Mouse (Mus musculus) CH12.LX (cell line): ENCODE data around the gene Gm1043. TPM values are rescaled to one million over a fixed set of nuclear protein-coding genes. Genes with fewer than 3 reads are reported as not detected.

Experiments used
- DNase-seq: peaks from one replicate; pipeline ENCODE4 v3.0.0-alpha.2; 2013; ENCODE audit errors: extremely low read depth
- H3K27ac ChIP-seq: 2 replicates; pipeline ENCODE4 v1.5.1; 2012; ENCODE audit warnings: low read depth, mild to moderate bottlenecking, control low read depth, moderate library complexity; ENCODE audit not compliant: insufficient read depth
- H3K27me3 ChIP-seq: replicated peaks from 2 replicates; pipeline ENCODE3; 2012; ENCODE audit warnings: inconsistent platforms
- H3K36me3 ChIP-seq, 2 experiments: replicated peaks in 1 of 2; 2 replicates each; pipeline versions ENCODE3 to v1.6.1; 2012; ENCODE audit warnings: inconsistent platforms in 1 of 2, low read length in 1 of 2, mild to moderate bottlenecking in 1 of 2, mixed read lengths in 1 of 2, moderate library complexity in 1 of 2; ENCODE audit not compliant: control insufficient read depth in 1 of 2, insufficient read depth in 1 of 2
- H3K4me1 ChIP-seq, 2 experiments: 2 replicates each; pipeline ENCODE4 v1.6.1; 2012; ENCODE audit warnings: inconsistent platforms in 1 of 2, moderate library complexity in 1 of 2; ENCODE audit not compliant: insufficient read depth in 2 of 2, control insufficient read depth in 1 of 2
- H3K4me2 ChIP-seq: 2 replicates; pipeline ENCODE4 v1.6.1; 2012; ENCODE audit warnings: low read depth, mild to moderate bottlenecking, control low read depth; ENCODE audit not compliant: poor library complexity, insufficient read depth, severe bottlenecking
- H3K4me3 ChIP-seq, 3 experiments: fragments of 150-350 bp in 1 of 3; sonication (generic) in 1 of 3; replicated peaks in 1 of 3; 2 replicates each; pipeline versions ENCODE3 to v1.5.1; 2011 to 2012; ENCODE audit warnings: low read depth in 2 of 3, low read length in 2 of 3, mild to moderate bottlenecking in 2 of 3, moderate library complexity in 2 of 3, control low read depth in 1 of 3, improper control_type of control experiment in 1 of 3, inconsistent platforms in 1 of 3, mixed read lengths in 1 of 3; ENCODE audit not compliant: poor library complexity in 1 of 3
- H3K79me2 ChIP-seq: replicated peaks from 2 replicates; pipeline ENCODE4 v1.6.1; 2012; ENCODE audit warnings: mild to moderate bottlenecking, moderate library complexity; ENCODE audit not compliant: control insufficient read depth, poor library complexity, insufficient read depth, severe bottlenecking; ENCODE audit errors: extremely low read depth
- H3K9ac ChIP-seq: 2 replicates; pipeline ENCODE4 v1.6.1; 2012; ENCODE audit warnings: low read depth, mild to moderate bottlenecking, control low read depth, moderate library complexity; ENCODE audit not compliant: insufficient read depth
- H3K9me3 ChIP-seq: replicated peaks from 2 replicates; pipeline ENCODE3; 2012; ENCODE audit warnings: low read length, inconsistent platforms, mixed read lengths
- CHD1 ChIP-seq: IDR thresholded peaks from 2 replicates; pipeline ENCODE4 v1.6.1; 2012; ENCODE audit warnings: low read depth, low read length, improper control_type of control experiment, inconsistent platforms
- ELF1 ChIP-seq: IDR thresholded peaks from 2 replicates; pipeline ENCODE4 v1.6.1; 2014; ENCODE audit warnings: low read depth, mild to moderate bottlenecking, inconsistent platforms, low read length, improper control_type of control experiment
- EP300 ChIP-seq: IDR thresholded peaks from 2 replicates; pipeline ENCODE4 v1.6.1; 2011; ENCODE audit warnings: low read length, improper control_type of control experiment
- ETS1 ChIP-seq: conservative IDR thresholded peaks from 2 replicates; pipeline ENCODE4 v1.6.1; 2012; ENCODE audit warnings: low read depth, mild to moderate bottlenecking, inconsistent platforms, low read length, improper control_type of control experiment, moderate library complexity
- GABPA ChIP-seq: IDR thresholded peaks from 2 replicates; pipeline ENCODE4 v1.6.1; 2012; ENCODE audit warnings: low read depth, low read length, improper control_type of control experiment, inconsistent platforms; ENCODE audit not compliant: insufficient replicate concordance
- HCFC1 ChIP-seq: IDR thresholded peaks from 2 replicates; pipeline ENCODE4 v1.6.1; 2012; ENCODE audit warnings: low read depth, mild to moderate bottlenecking, inconsistent platforms, low read length, improper control_type of control experiment
- IRF4 ChIP-seq: IDR thresholded peaks from 2 replicates; pipeline ENCODE4 v1.6.1; 2014; ENCODE audit warnings: low read depth, mild to moderate bottlenecking, inconsistent platforms, low read length, improper control_type of control experiment
- MAX ChIP-seq: IDR thresholded peaks from 2 replicates; pipeline ENCODE4 v1.6.1; 2011; ENCODE audit warnings: low read length, improper control_type of control experiment
- MAZ ChIP-seq: IDR thresholded peaks from 2 replicates; pipeline ENCODE4 v1.6.1; 2012; ENCODE audit warnings: low read depth, mild to moderate bottlenecking, inconsistent platforms, low read length, improper control_type of control experiment, moderate library complexity
- MEF2A ChIP-seq: IDR thresholded peaks from 2 replicates; pipeline ENCODE4 v1.6.1; 2014; ENCODE audit warnings: low read depth, mild to moderate bottlenecking, inconsistent platforms, low read length, improper control_type of control experiment, borderline replicate concordance
- PAX5 ChIP-seq: IDR thresholded peaks from 2 replicates; pipeline ENCODE4 v1.6.1; 2012; ENCODE audit warnings: low read length, inconsistent platforms, mixed read lengths
- POLR2A ChIP-seq: IDR thresholded peaks from 2 replicates; pipeline ENCODE4 v1.6.1; 2011; ENCODE audit warnings: low read depth, mild to moderate bottlenecking, improper control_type of control experiment, low read length
- RAD21 ChIP-seq: IDR thresholded peaks from 2 replicates; pipeline ENCODE4 v1.6.1; 2011; ENCODE audit warnings: low read depth, mild to moderate bottlenecking, low read length, improper control_type of control experiment, moderate library complexity
- RCOR1 ChIP-seq: conservative IDR thresholded peaks from 2 replicates; pipeline ENCODE4 v1.6.1; 2012; ENCODE audit warnings: low read depth, mild to moderate bottlenecking, inconsistent platforms, low read length, improper control_type of control experiment
- SIN3A ChIP-seq: IDR thresholded peaks from 2 replicates; pipeline ENCODE4 v1.6.1; 2012; ENCODE audit warnings: low read length, improper control_type of control experiment, inconsistent platforms
- SMC3 ChIP-seq: IDR thresholded peaks from 2 replicates; pipeline ENCODE4 v1.6.1; 2011; ENCODE audit warnings: low read depth, low read length, improper control_type of control experiment
- TBP ChIP-seq: conservative IDR thresholded peaks from 2 replicates; pipeline ENCODE4 v1.6.1; 2011; ENCODE audit warnings: low read depth, low read length, improper control_type of control experiment
- TCF12 ChIP-seq: IDR thresholded peaks from 2 replicates; pipeline ENCODE4 v1.6.1; 2014; ENCODE audit warnings: low read depth, mild to moderate bottlenecking, inconsistent platforms, low read length, improper control_type of control experiment
- USF1 ChIP-seq: IDR thresholded peaks from 2 replicates; pipeline ENCODE4 v1.6.1; 2014; ENCODE audit warnings: low read depth, mild to moderate bottlenecking, inconsistent platforms, low read length, improper control_type of control experiment
- ZC3H11A ChIP-seq: IDR thresholded peaks from 2 replicates; pipeline ENCODE4 v1.6.1; 2012; ENCODE audit warnings: low read depth, mild to moderate bottlenecking, inconsistent platforms, low read length, improper control_type of control experiment
- ZKSCAN1 ChIP-seq: IDR thresholded peaks from 2 replicates; pipeline ENCODE4 v1.6.1; 2012; ENCODE audit warnings: low read depth, inconsistent platforms, low read length, improper control_type of control experiment, borderline replicate concordance
- dilution Hi-C: fragments of 300-500 bp; cut with MboI; formaldehyde crosslinking; loops from 2 replicates; pipeline ENCODE4 v1.14.3; 2020; ENCODE audit warnings: low sequenced_read_pairs; ENCODE audit not compliant: extremely low pct_unique_long_range_greater_than_20kb, extremely low pct_ligation_motif_present
- in situ Hi-C: fragments of 300-500 bp; cut with MboI; formaldehyde crosslinking; loops from 3 replicates; pipeline ENCODE4 v1.14.3; 2019; ENCODE audit warnings: low sequenced_read_pairs, low pct_ligation_motif_present, low pct_unique_long_range_greater_than_20kb, mixed read lengths
- polyA plus RNA-seq: library from polyadenylated mRNA; unstranded; fragments of >175 nt; gene quantifications from 2 replicates; pipeline ENCODE4 v1.2.1, GENCODE M21; 2012; ENCODE audit warnings: low read depth; ENCODE audit not compliant: insufficient read length
- total RNA-seq, 2 experiments: library from RNA; depleted of rRNA; stranded (reverse); fragments of 300-350 nt in 1 of 2; fragments of >200 nt in 1 of 2; gene quantifications; 2 replicates each; pipeline ENCODE4 v1.2.3; 2012 to 2014

Gm1043 gene
- total and polyA plus RNA-seq, 3 experiments: not detected

DNA sequence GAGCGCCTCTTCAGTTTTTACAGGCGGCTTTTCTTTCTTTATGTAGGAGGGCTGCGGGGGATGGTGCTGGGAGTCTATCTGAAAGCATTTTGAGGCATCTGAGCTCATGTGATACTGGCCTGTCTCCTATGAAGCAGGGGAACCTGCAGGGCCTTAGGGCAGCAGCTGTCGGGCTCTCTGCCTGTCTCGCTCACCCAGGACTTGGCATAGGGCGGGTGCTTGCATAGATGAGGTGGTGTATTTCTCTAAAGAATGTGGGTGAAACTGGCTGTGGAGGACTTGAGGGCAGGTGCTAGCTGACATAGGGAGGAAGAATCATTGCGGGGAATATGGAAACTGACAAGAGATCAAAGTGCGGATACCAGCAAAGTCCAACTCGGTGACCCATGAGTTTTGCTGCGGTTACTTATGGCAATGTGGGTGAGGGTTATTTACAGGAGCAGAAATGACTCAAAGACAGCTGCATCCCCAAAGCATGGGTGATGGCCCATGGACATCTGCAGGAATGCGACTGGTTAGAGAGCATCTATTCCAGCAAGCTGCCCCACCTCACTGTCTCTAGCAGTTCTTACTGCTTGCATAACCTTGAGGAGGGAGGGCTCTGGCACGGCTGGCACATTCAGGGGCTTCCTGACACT lies 8.4 kb upstream of the Gm1043 start:
- Histone ChIP-seq H3K36me3 (no peaks in the 10 kb centered on the region), H3K27ac (no peak overlapping the region), H3K9ac (no peak overlapping the region), H3K4me3 (no peak overlapping the region), H3K4me2 (no peak overlapping the region), H3K9me3 (no peaks in the 10 kb centered on the region), H3K4me1 (peaks cover 0 to 33% of the 10 kb centered on the region in 2 experiments; a peak in 2 of 4 replicates), H3K79me2 (no peaks in the 10 kb centered on the region), H3K27me3 (no peaks in the 10 kb centered on the region)
- TF ChIP-seq MAX: no peak
- no peak for TF ChIP-seq ELF1
- no peak for TF ChIP-seq SMC3
- no peak for TF ChIP-seq TBP
- TF ChIP-seq EP300: no peak
- no peak for TF ChIP-seq ETS1
- TF ChIP-seq USF1: no peak
- no peak for TF ChIP-seq GABPA
- TF ChIP-seq POLR2A: no peak
- no peak for TF ChIP-seq ZKSCAN1
- no peak for TF ChIP-seq HCFC1
- TF ChIP-seq PAX5: no peak
- TF ChIP-seq IRF4: no peak
- no peak for TF ChIP-seq TCF12
- no peak for TF ChIP-seq RCOR1
- no peak for TF ChIP-seq MAZ
- in situ Hi-C loops: no loop called here
- DNase-seq: no peak
- dilution Hi-C loops: no loop called here

DNA sequence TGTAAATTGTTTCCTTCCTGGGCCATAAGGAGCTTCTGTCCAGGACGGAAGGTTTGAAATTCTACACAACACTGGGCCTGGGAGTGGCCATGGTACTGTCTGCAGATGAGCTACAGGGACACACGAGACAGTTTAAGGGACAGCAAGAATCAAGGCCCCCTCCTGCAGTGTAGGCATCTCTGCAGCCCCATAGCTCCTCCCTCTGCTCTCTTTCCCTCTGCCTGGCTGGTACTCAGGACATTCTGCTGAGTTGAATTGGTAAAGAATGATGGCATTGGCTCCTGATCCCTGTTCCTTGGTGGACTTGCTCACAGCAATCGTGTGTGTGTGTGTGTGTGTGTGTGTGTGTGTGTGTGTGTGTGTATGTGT lies 7.9 kb upstream of the Gm1043 start:
- Histone ChIP-seq H3K9me3 (no peaks in the 10 kb centered on the region), H3K9ac (no peak overlapping the region), H3K36me3 (no peaks in the 10 kb centered on the region), H3K79me2 (no peaks in the 10 kb centered on the region), H3K4me2 (no peak overlapping the region), H3K4me1 (peaks cover 0 to 38% of the 10 kb centered on the region in 2 experiments; a peak in 2 of 4 replicates), H3K27me3 (no peaks in the 10 kb centered on the region), H3K4me3 (no peak overlapping the region), H3K27ac (no peak overlapping the region)
- TF ChIP-seq ZC3H11A (no peak), ZKSCAN1 (no peak), MEF2A (no peak), CHD1 (no peak), SMC3 (no peak), SIN3A (no peak), RAD21 (no peak), MAZ (no peak)
- in situ Hi-C loops (no loop called here), dilution Hi-C loops (no loop called here)
- no peak for DNase-seq
